Mouse (Mus musculus): ENCODE results near the gene Tcea2.

The Tcea2 gene

GRCm38 (mm10) chr2:181675454-181675853 lies 4.7 kb upstream of the Tcea2 start:
- DNase-seq = no peak

GRCm38 (mm10) chr2:181676424-181676823 lies 3.7 kb upstream of the Tcea2 start:
- no peak for DNase-seq

GRCm38 (mm10) chr2:181677096-181677754 lies 2.9 kb upstream of the Tcea2 start:
- no peak for DNase-seq

- DNase-seq = no peak
Observed at GRCm38 (mm10) chr2:181677755-181678098, 2.4 kb upstream of the Tcea2 start.

GRCm38 (mm10) chr2:181678780-181679179 lies 1.3 kb upstream of the Tcea2 start:
- DNase-seq = peak; percentile 53 to 67

GRCm38 (mm10) chr2:181680716-181681117 lies 607 bp downstream of the Tcea2 start:
- DNase-seq = no peak

GRCm38 (mm10) chr2:181681978-181682377 lies 1.9 kb downstream of the Tcea2 start:
- no peak for DNase-seq

- DNase-seq = no peak
Observed at GRCm38 (mm10) chr2:181683381-181683780, 3.3 kb downstream of the Tcea2 start.

- no peak for DNase-seq
Observed at GRCm38 (mm10) chr2:181684713-181685112, 4.6 kb downstream of the Tcea2 start.

- DNase-seq = no peak
Observed at GRCm38 (mm10) chr2:181685686-181686085, 5.6 kb downstream of the Tcea2 start.

GRCm38 (mm10) chr2:181687586-181687985 lies 7.5 kb downstream of the Tcea2 start:
- no peak for DNase-seq

GRCm38 (mm10) chr2:181689466-181690160 lies 9.5 kb downstream of the Tcea2 start:
- no peak for DNase-seq

- DNase-seq = no peak
Observed at GRCm38 (mm10) chr2:181691083-181691482, 11.0 kb downstream of the Tcea2 start.

- no peak for DNase-seq
Observed at GRCm38 (mm10) chr2:181691571-181691970, 11.5 kb downstream of the Tcea2 start.

- no peak for DNase-seq
Observed at GRCm38 (mm10) chr2:181692304-181692703, 12.2 kb downstream of the Tcea2 start.

GRCm38 (mm10) chr2:181693339-181694280 lies 13.5 kb downstream of the Tcea2 start, which contains the start of gene Rgs19:
Gene Rgs19 (minus strand): TSS chr2:181693977.
- DNase-seq = peak; percentile 84 to 86

GRCm38 (mm10) chr2:181694581-181694980 lies 14.5 kb downstream of the Tcea2 start:
- no peak for DNase-seq

GRCm38 (mm10) chr2:181695776-181696175 lies 15.7 kb downstream of the Tcea2 start:
- no peak for DNase-seq

- DNase-seq = no peak
Observed at GRCm38 (mm10) chr2:181696801-181697420, 16.8 kb downstream of the Tcea2 start.

GRCm38 (mm10) chr2:181698241-181698640 lies 18.1 kb downstream of the Tcea2 start, which contains the start of gene Lkaaear1:
Gene Lkaaear1 (minus strand): TSS chr2:181698442.
- DNase-seq = no peak

- DNase-seq = no peak
Observed at GRCm38 (mm10) chr2:181706668-181707067, 26.6 kb downstream of the Tcea2 start.

- DNase-seq = no peak
Observed at GRCm38 (mm10) chr2:181713749-181714148, 33.6 kb downstream of the Tcea2 start.

- no peak for DNase-seq
Observed at GRCm38 (mm10) chr2:181714903-181715326, 34.8 kb downstream of the Tcea2 start, which contains the start of gene Oprl1. Gene Oprl1 (plus strand): TSS chr2:181715016.

Data from thymus, adult 18-20 months (tissue).